Mouse (Mus musculus): ENCODE measurements at regions not wholly inside any gene's neighbourhood (a gene's known extent, or its start where the extent isn't known, plus 50 kb on each side); places are given as distances from the start of the nearest gene placed in this dataset.

- TF ChIP-seq CTCF (IDR thresholded peaks at IDR 0.05; ENCODE audit: low read depth) (no peak), EP300 (IDR thresholded peaks at IDR 0.05; ENCODE audit: low read depth) (no peak)
Observed at GRCm38 (mm10) chr8:42156588-42156987, 739.7 kb upstream of the Frg1 start.

Measured in liver, embryonic 14.5 days (tissue).